Mouse (Mus musculus) lung, embryonic 15.5 days (tissue): ENCODE measurements around the gene Ccdc163. TPM values are rescaled to one million over a fixed set of nuclear protein-coding genes. Genes with fewer than 3 reads are reported as not detected.
"Not testable (repeated sequence)": the region's sequence is repeated elsewhere in the genome, so short reads cannot be mapped to it uniquely, and the experiment has no call there.

Source experiments
- ATAC-seq: fragments of 200-750 bp; cut with Nextera tagmentation; 2 replicates; pipeline ENCODE4 v1.8.0; 2017; ENCODE audit warnings: moderate number of reproducible peaks, borderline replicate concordance; ENCODE audit not compliant: low FRiP score, low TSS enrichment; ENCODE audit errors: extremely low read depth
- H3K27ac ChIP-seq: fragments of 300-500 bp; sonication (generic); 2 replicates; pipeline ENCODE4 v1.5.1; 2015; ENCODE audit warnings: moderate library complexity, mild to moderate bottlenecking, inconsistent platforms
- H3K27me3 ChIP-seq: fragments of 300-500 bp; sonication (generic); 2 replicates; pipeline ENCODE4 v1.6.1; 2015; ENCODE audit warnings: inconsistent platforms
- H3K36me3 ChIP-seq: fragments of 300-500 bp; sonication (generic); 2 replicates; pipeline ENCODE4 v1.6.1; 2015; ENCODE audit warnings: inconsistent platforms
- H3K4me1 ChIP-seq: fragments of 300-500 bp; sonication (generic); 2 replicates; pipeline ENCODE4 v1.6.1; 2015; ENCODE audit warnings: inconsistent platforms
- H3K4me2 ChIP-seq: fragments of 300-500 bp; sonication (generic); 2 replicates; pipeline ENCODE4 v1.6.1; 2015; ENCODE audit warnings: inconsistent platforms, mild to moderate bottlenecking, moderate library complexity
- H3K4me3 ChIP-seq: fragments of 300-500 bp; sonication (generic); 2 replicates; pipeline ENCODE4 v1.5.1; 2015; ENCODE audit warnings: mild to moderate bottlenecking, inconsistent platforms
- H3K9ac ChIP-seq: fragments of 300-500 bp; sonication (generic); 2 replicates; pipeline ENCODE4 v1.6.1; 2015; ENCODE audit warnings: inconsistent platforms
- H3K9me3 ChIP-seq: fragments of 300-500 bp; sonication (generic); 2 replicates; pipeline ENCODE4 v1.6.1; 2016; ENCODE audit warnings: inconsistent platforms
- WGBS: fragments of 180-500 bp; shearing (Covaris S2); methylation state at CpG from one replicate; pipeline ENCODE4 v1.1.7; 2015; 5-methylcytosine and 5-hydroxymethylcytosine counted together
- polyA plus RNA-seq: library from polyadenylated mRNA; unstranded; fragments of >200 nt; fragmentation: Nextera tagmentation; extraction: Ambion mirVana; gene quantifications from 2 replicates; pipeline ENCODE4 v1.2.1, GENCODE M21; 2015

Gene Ccdc163
- polyA plus RNA-seq: 31.7 and 33.8 TPM in 2 replicates

DNA sequence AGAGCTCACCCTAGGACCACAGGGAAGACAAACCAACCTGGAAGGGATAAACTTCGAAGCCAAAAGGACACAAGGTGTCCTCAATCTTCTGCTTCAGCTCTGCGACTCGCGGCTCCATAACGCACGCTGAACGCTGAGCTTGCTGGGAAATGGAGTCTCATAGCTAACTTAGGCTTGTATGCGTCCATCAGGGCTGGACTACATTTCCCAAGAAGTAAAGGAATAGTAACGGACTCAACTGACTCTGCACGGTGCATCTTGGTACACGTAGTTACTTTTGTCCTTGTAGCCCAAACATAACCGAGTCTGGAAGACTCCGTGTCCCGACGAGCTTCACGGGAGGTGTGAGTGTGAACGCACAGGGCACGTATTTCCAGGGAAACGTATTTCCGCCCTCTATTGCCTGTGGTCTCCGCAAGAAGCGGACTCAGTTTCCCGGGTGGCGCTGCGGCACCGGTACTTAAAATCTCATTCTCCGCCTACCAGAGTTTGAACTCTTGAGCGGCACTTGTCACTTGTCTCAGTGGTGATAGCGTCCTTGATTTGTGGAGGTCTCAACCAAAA is at the start of gene Ccdc163, which contains the start of gene Mmachc:
Ccdc163 (plus strand) TSS at position 309 of the 564 bp plus-strand sequence.
Mmachc (minus strand) TSS at position 206 of the 564 bp plus-strand sequence.
- ATAC-seq: peak; percentile 98
- Histone ChIP-seq H3K4me3 (peak within 1 kb of the TSS; percentile 72), H3K4me2 (peak within 1 kb of the TSS; percentile 76), H3K9me3 (no peaks in the 10 kb centered on the region), H3K9ac (peak within 1 kb of the TSS; percentile 76), H3K27me3 (no peaks in the 10 kb centered on the region), H3K36me3 (peaks cover 11% of the 10 kb centered on the region; the same call in 1 of the 2 replicates), H3K27ac (no peak within 1 kb of the TSS), H3K4me1 (peaks cover 13% of the 10 kb centered on the region; the same call in 1 of the 2 replicates)
- under 1% methylated on average over 29 of the region's 29 CpGs for WGBS

- Histone ChIP-seq H3K36me3 (no peaks in the 10 kb centered on the region), H3K27ac (no peak overlapping the region), H3K9me3 (no peaks in the 10 kb centered on the region), H3K4me1 (peaks cover 11% of the 10 kb centered on the region; the same call in 1 of the 2 replicates), H3K4me2 (no peak overlapping the region), H3K4me3 (no peak overlapping the region), H3K9ac (no peak overlapping the region), H3K27me3 (no peaks in the 10 kb centered on the region)
- 30% methylated on average over 2 of the region's 2 CpGs for WGBS
- peak; percentile 39; the same call in 1 of the 2 replicates for ATAC-seq
Measured at GRCm38 (mm10) chr4:116659474-116659873, 48.8 kb upstream of the Ccdc163 start.

GRCm38 (mm10) chr4:116659916-116660315 is 48.4 kb upstream of the Ccdc163 start:
- peaks cover 11% of the 10 kb centered on the region; the same call in 1 of the 2 replicates for H3K4me1 ChIP-seq
- not testable (repeated sequence) for ATAC-seq, H3K9ac ChIP-seq, H3K9me3 ChIP-seq, H3K36me3 ChIP-seq, H3K27ac ChIP-seq, H3K4me2 ChIP-seq, H3K27me3 ChIP-seq, H3K4me3 ChIP-seq
- WGBS: 74% methylated on average over 6 of the region's 6 CpGs

DNA sequence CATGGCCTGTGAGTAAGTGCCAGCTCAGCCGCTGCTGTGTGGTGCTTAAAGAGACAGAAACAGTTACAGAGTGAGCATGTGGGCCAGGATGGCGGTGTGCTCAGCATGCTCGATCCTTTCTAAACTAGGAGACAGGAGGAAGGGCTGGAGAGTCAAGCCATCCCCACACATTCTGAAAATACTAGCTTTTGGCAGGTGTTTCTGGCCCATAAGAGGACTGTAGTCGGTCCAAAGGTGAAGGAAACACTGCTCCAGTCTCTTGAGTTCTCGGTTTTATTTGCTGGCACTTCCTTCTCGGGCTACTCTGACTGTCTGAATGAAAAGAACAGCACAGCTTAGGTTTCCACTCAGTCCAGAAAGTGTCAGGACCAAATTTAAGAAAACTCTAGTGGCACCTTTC is 47.5 kb upstream of the Ccdc163 start:
- ATAC-seq: no peak
- no peak overlapping the region for H3K4me3 ChIP-seq
- H3K9me3 ChIP-seq: no peaks in the 10 kb centered on the region
- peaks cover 11% of the 10 kb centered on the region; the same call in 1 of the 2 replicates for H3K4me1 ChIP-seq
- no peak overlapping the region for H3K27ac ChIP-seq
- no peak overlapping the region for H3K9ac ChIP-seq
- 64% methylated on average over 6 of the region's 6 CpGs for WGBS
- no peak overlapping the region for H3K4me2 ChIP-seq
- no peaks in the 10 kb centered on the region for H3K27me3 ChIP-seq
- H3K36me3 ChIP-seq: no peaks in the 10 kb centered on the region

DNA sequence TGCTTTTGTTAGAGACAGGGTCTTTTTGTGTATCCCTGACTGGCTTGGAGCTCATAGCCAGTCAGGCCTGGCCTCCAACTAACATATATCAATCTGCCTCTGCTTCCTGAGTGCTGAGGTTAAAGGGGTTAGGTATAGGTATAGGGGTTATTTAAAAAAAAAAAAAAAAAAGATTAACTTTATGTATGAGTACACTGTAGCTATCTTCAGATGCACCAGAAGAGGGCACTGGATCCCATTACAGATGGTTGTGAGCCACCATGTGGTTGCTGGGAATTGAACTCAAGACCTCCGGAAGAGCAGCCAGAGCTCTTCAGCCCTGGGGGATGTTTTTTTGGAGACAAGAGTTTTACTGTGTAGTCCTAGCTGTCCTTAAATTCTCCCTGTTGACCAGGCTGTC is 46.3 kb upstream of the Ccdc163 start:
- H3K9ac ChIP-seq: no peak overlapping the region
- no peak for ATAC-seq
- no peak overlapping the region for H3K27ac ChIP-seq
- H3K36me3 ChIP-seq: no peaks in the 10 kb centered on the region
- H3K4me2 ChIP-seq: no peak overlapping the region
- H3K27me3 ChIP-seq: no peaks in the 10 kb centered on the region
- WGBS: 95% methylated on average over 1 of the region's 1 CpGs
- H3K4me1 ChIP-seq: peaks cover 11% of the 10 kb centered on the region; the same call in 1 of the 2 replicates
- no peak overlapping the region for H3K4me3 ChIP-seq
- H3K9me3 ChIP-seq: no peaks in the 10 kb centered on the region

DNA sequence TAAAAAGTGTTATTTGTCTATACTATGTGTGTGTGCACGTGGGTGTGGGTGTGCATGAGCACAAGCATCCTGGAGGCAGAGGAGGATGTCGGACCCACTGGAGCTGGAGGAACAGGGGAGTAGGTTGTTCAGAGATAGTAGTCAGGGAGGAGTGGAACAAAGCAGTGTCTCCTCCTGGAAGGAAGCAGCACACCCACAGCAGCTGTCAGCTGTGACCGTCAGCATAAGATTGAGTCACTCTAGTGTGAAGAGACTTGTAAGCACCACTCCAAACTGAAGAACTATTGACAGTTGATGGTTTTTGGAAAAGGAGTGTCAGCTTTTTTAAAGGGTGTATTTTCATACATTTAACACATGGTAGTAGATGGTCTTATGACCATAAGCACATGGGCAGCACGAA is 41.7 kb upstream of the Ccdc163 start:
- Histone ChIP-seq H3K9ac (no peak overlapping the region), H3K9me3 (no peaks in the 10 kb centered on the region), H3K27ac (no peak overlapping the region), H3K27me3 (no peaks in the 10 kb centered on the region), H3K4me1 (no peaks in the 10 kb centered on the region), H3K4me2 (no peak overlapping the region), H3K4me3 (no peak overlapping the region), H3K36me3 (no peaks in the 10 kb centered on the region)
- ATAC-seq: no peak
- WGBS: 49% methylated on average over 4 of the region's 4 CpGs

GRCm38 (mm10) chr4:116668145-116668544 is 40.2 kb upstream of the Ccdc163 start:
- Histone ChIP-seq H3K9ac (no peak overlapping the region), H3K4me3 (no peak overlapping the region), H3K27ac (no peak overlapping the region), H3K4me2 (no peak overlapping the region), H3K36me3 (no peaks in the 10 kb centered on the region), H3K9me3 (no peaks in the 10 kb centered on the region), H3K4me1 (peaks cover 5% of the 10 kb centered on the region; the same call in 1 of the 2 replicates), H3K27me3 (no peaks in the 10 kb centered on the region)
- ATAC-seq: no peak
- WGBS: 41% methylated on average over 3 of the region's 3 CpGs

GRCm38 (mm10) chr4:116669291-116669690 is 39.0 kb upstream of the Ccdc163 start:
- H3K36me3 ChIP-seq: no peaks in the 10 kb centered on the region
- no peak overlapping the region for H3K4me3 ChIP-seq
- no peak for ATAC-seq
- H3K27me3 ChIP-seq: no peaks in the 10 kb centered on the region
- no peaks in the 10 kb centered on the region for H3K9me3 ChIP-seq
- 38% methylated on average over 2 of the region's 2 CpGs for WGBS
- peaks cover 5% of the 10 kb centered on the region; the same call in 1 of the 2 replicates for H3K4me1 ChIP-seq
- H3K4me2 ChIP-seq: no peak overlapping the region
- no peak overlapping the region for H3K27ac ChIP-seq
- H3K9ac ChIP-seq: no peak overlapping the region

GRCm38 (mm10) chr4:116672785-116673184 is 35.5 kb upstream of the Ccdc163 start:
- Histone ChIP-seq H3K36me3 (no peaks in the 10 kb centered on the region), H3K4me3 (no peak overlapping the region), H3K9me3 (no peaks in the 10 kb centered on the region), H3K4me1 (peaks cover 5% of the 10 kb centered on the region; the same call in 1 of the 2 replicates), H3K4me2 (no peak overlapping the region), H3K27ac (no peak overlapping the region), H3K27me3 (no peaks in the 10 kb centered on the region), H3K9ac (no peak overlapping the region)
- WGBS: 22% methylated on average over 2 of the region's 2 CpGs
- peak; percentile 84 for ATAC-seq

- not testable (repeated sequence) for ATAC-seq, H3K27ac ChIP-seq
- 89% methylated on average over 6 of the region's 6 CpGs for WGBS
Measured at GRCm38 (mm10) chr4:116674761-116675160, 33.5 kb upstream of the Ccdc163 start.

DNA sequence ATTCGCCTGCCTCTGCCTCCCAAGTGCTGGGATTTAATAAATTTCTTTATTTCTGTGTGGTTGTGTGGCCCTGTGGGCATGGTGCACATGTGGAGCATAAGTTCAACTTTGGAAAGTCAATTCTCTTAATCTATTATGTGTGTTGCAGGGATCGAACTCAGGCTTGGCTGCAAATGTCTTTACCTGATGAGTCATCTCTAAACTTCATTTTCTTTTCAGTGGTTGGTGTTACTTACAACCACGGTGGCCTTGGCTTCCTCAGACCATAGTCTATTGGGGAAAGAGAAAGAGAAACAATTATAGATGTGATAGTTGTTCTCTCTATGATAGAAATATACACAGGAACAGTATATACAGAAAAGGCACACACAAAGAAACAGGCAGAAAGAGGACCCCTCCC is 32.3 kb upstream of the Ccdc163 start:
- Histone ChIP-seq H3K4me3 (no peak overlapping the region), H3K4me1 (peaks cover 5% of the 10 kb centered on the region; the same call in 1 of the 2 replicates), H3K36me3 (no peaks in the 10 kb centered on the region), H3K9ac (no peak overlapping the region), H3K27me3 (no peaks in the 10 kb centered on the region), H3K9me3 (no peaks in the 10 kb centered on the region), H3K4me2 (no peak overlapping the region), H3K27ac (no peak overlapping the region)
- ATAC-seq: no peak
- WGBS: 76% methylated on average over 3 of the region's 3 CpGs

More at GRCm38 (mm10) chr4:116674761-116675160, 33.5 kb upstream of the Ccdc163 start:
- not testable (repeated sequence) for H3K9me3 ChIP-seq, H3K36me3 ChIP-seq, H3K27me3 ChIP-seq, H3K4me2 ChIP-seq, H3K9ac ChIP-seq, H3K4me1 ChIP-seq, H3K4me3 ChIP-seq

- H3K27ac ChIP-seq: no peak overlapping the region
- no peak overlapping the region for H3K4me3 ChIP-seq
- no peaks in the 10 kb centered on the region for H3K27me3 ChIP-seq
- no peak for ATAC-seq
- WGBS: 70% methylated on average over 1 of the region's 1 CpGs
- H3K4me2 ChIP-seq: no peak overlapping the region
- H3K4me1 ChIP-seq: peaks cover 2% of the 10 kb centered on the region; the same call in 1 of the 2 replicates
- no peaks in the 10 kb centered on the region for H3K36me3 ChIP-seq
- no peak overlapping the region for H3K9ac ChIP-seq
- H3K9me3 ChIP-seq: no peaks in the 10 kb centered on the region
Measured at GRCm38 (mm10) chr4:116677808-116678207, 30.5 kb upstream of the Ccdc163 start.
